Mouse (Mus musculus) monocyte, adult 5-6 weeks (primary cell): Measurements from ENCODE around the gene Nedd9. TPM values are rescaled to one million over a fixed set of nuclear protein-coding genes. Genes with fewer than 3 reads are reported as not detected.
"Not testable (repeated sequence)": the region's sequence is repeated elsewhere in the genome, so short reads cannot be mapped to it uniquely, and the experiment has no call there.

Source experiments
- ATAC-seq: fragments of 153-309, 156-312 bp; replicated peaks from 2 replicates; pipeline ENCODE4 v1.8.0; 2017; ENCODE audit warnings: mild to moderate bottlenecking; ENCODE audit not compliant: low TSS enrichment, insufficient number of reproducible peaks, severe bottlenecking, poor library complexity, low FRiP score
- total RNA-seq: library from RNA; stranded (forward); fragments of 200-1000, 200-491, 200-594 nt; gene quantifications from 3 replicates; pipeline ENCODE4 v1.2.3, GENCODE M21; 2017

Nedd9 gene
- total RNA-seq, 1 experiment from 2014 or later: 357 TPM

- no peak for ATAC-seq
Measured at GRCm38 (mm10) chr13:41382635-41383034, 104.5 kb downstream of the Nedd9 start.

- ATAC-seq: peak; percentile 60
Measured at GRCm38 (mm10) chr13:41381806-41382546, 105.2 kb downstream of the Nedd9 start.

GRCm38 (mm10) chr13:41381041-41381805, 105.9 kb downstream of the Nedd9 start:
- ATAC-seq: peak; percentile 65

GRCm38 (mm10) chr13:41379951-41380465, 107.2 kb downstream of the Nedd9 start:
- ATAC-seq: no peak

- ATAC-seq: no peak
Measured at GRCm38 (mm10) chr13:41378462-41378861, 108.7 kb downstream of the Nedd9 start.

GRCm38 (mm10) chr13:41377856-41378255, 109.3 kb downstream of the Nedd9 start:
- ATAC-seq: no peak

GRCm38 (mm10) chr13:41377011-41377431, 110.1 kb downstream of the Nedd9 start:
- ATAC-seq: no peak

GRCm38 (mm10) chr13:41376111-41376510, 111.1 kb downstream of the Nedd9 start:
- ATAC-seq: no peak

GRCm38 (mm10) chr13:41375696-41376095, 111.5 kb downstream of the Nedd9 start:
- ATAC-seq: no peak

- no peak for ATAC-seq
Measured at GRCm38 (mm10) chr13:41374886-41375285, 112.3 kb downstream of the Nedd9 start.

GRCm38 (mm10) chr13:41372555-41373460, 114.4 kb downstream of the Nedd9 start:
- ATAC-seq: peak; percentile 89

- no peak for ATAC-seq
Measured at GRCm38 (mm10) chr13:41371547-41371946, 115.6 kb downstream of the Nedd9 start.

GRCm38 (mm10) chr13:41368612-41369011, 118.5 kb downstream of the Nedd9 start:
- ATAC-seq: no peak

GRCm38 (mm10) chr13:41367176-41367611, 120.0 kb downstream of the Nedd9 start:
- peak; percentile 91 for ATAC-seq

GRCm38 (mm10) chr13:41366609-41367008, 120.6 kb downstream of the Nedd9 start:
- not testable (repeated sequence) for ATAC-seq

GRCm38 (mm10) chr13:41364273-41364672, 122.9 kb downstream of the Nedd9 start:
- ATAC-seq: no peak

GRCm38 (mm10) chr13:41362909-41363308, 124.3 kb downstream of the Nedd9 start:
- ATAC-seq: no peak

- no peak for ATAC-seq
Measured at GRCm38 (mm10) chr13:41360272-41360815, 126.8 kb downstream of the Nedd9 start.
